Mouse (Mus musculus) stomach, postnatal 0 days (tissue): ENCODE data around the gene Vmn1r37.
"Not testable (repeated sequence)": the region's sequence is repeated elsewhere in the genome, so short reads cannot be mapped to it uniquely, and the experiment has no call there.

Source experiments
- CTCF ChIP-seq: IDR thresholded peaks from 2 replicates; pipeline ENCODE4 v1.5.1; 2016; ENCODE audit warnings: antibody characterized with exemption, low read depth, mild to moderate bottlenecking, moderate library complexity
- EP300 ChIP-seq: optimal IDR thresholded peaks from 2 replicates; pipeline ENCODE3; 2016; ENCODE audit warnings: antibody characterized with exemption

GRCm38 (mm10) chr6:66729082-66729481 is at the start of gene Vmn1r37:
- not testable (repeated sequence) for TF ChIP-seq CTCF, EP300
